Comparison of ENCODE assay signal across 8 mouse cellular contexts in genomic region chr5:72580970-72581332, GRCm38 (mm10). TPM values are rescaled to one million over a fixed set of nuclear protein-coding genes. Genes with fewer than 3 reads are reported as not detected.
DNase-seq lines count a peak whose midpoint lies in the region; ATAC-seq lines count a peak whose summit lies in the region.
"Not testable (repeated sequence)": the region's sequence is repeated elsewhere in the genome, so short reads cannot be mapped to it uniquely, and the experiment has no call there.
"Had no signal": no experiment of that assay in that cellular context is flagged by ENCODE, and none has a peak within 500 bp of the region (broad histone marks: within the 10 kb centered on the region; RNA-seq: fewer than 3 reads in every experiment).

Gene Zar1 (minus strand): TSS chr5:72581254.

- H3K4me2 ChIP-seq in forebrain, embryonic 15.5 days (replicated peaks) = peak within 1 kb of the TSS; percentile 79
- H3K4me2 ChIP-seq in hindbrain, embryonic 11.5 days (replicated peaks; ENCODE audit: low read depth, low read length) = peak within 1 kb of the TSS; percentile 83
- H3K4me2 ChIP-seq in kidney, embryonic 15.5 days = peak within 1 kb of the TSS; percentile 89
- peak within 1 kb of the TSS; percentile 64 for H3K4me2 ChIP-seq in liver, embryonic 12.5 days
- peak within 1 kb of the TSS; percentile 64 for H3K4me2 ChIP-seq in midbrain, embryonic 11.5 days

- H3K4me3 ChIP-seq in forebrain, embryonic 15.5 days = peak within 1 kb of the TSS; percentile 45
- H3K4me3 ChIP-seq in hindbrain, embryonic 11.5 days (ENCODE audit: low read depth, low read length) = peak within 1 kb of the TSS; percentile 40
- peak within 1 kb of the TSS; percentile 47 for H3K4me3 ChIP-seq in kidney, embryonic 15.5 days (replicated peaks)
- H3K4me3 ChIP-seq in liver, embryonic 12.5 days = peak within 1 kb of the TSS; percentile 40
- peak within 1 kb of the TSS; percentile 37 for H3K4me3 ChIP-seq in midbrain, embryonic 11.5 days (ENCODE audit: low read depth, low read length)

- not testable (repeated sequence) for H3K36me3 ChIP-seq in forebrain, embryonic 15.5 days; hindbrain, embryonic 11.5 days (ENCODE audit: control insufficient read depth, insufficient read depth, low read length); kidney, embryonic 15.5 days; liver, embryonic 12.5 days; midbrain, embryonic 11.5 days (ENCODE audit: control insufficient read depth, insufficient read depth, low read length)

- not testable (repeated sequence) for H3K4me1 ChIP-seq in forebrain, embryonic 15.5 days; hindbrain, embryonic 11.5 days (replicated peaks; ENCODE audit: control insufficient read depth, insufficient read depth, low read length); kidney, embryonic 15.5 days; liver, embryonic 12.5 days; midbrain, embryonic 11.5 days (ENCODE audit: control insufficient read depth, insufficient read depth, low read length)

- WGBS in forebrain, embryonic 15.5 days = 6% methylated on average over 20 of the region's 21 CpGs
- WGBS in hindbrain, embryonic 11.5 days = 11% methylated on average over 13 of the region's 21 CpGs
- 11% methylated on average over 18 of the region's 21 CpGs for WGBS in kidney, embryonic 15.5 days
- 13% methylated on average over 19 of the region's 21 CpGs for WGBS in liver, embryonic 12.5 days (ENCODE audit: insufficient replicate concordance)
- 9% methylated on average over 14 of the region's 21 CpGs for WGBS in midbrain, embryonic 11.5 days

- peak; percentile 71 for ATAC-seq in forebrain, embryonic 15.5 days (replicated peaks)
- peak; percentile 59 for ATAC-seq in hindbrain, embryonic 11.5 days (ENCODE audit: low FRiP score)
- peak; percentile 64 for ATAC-seq in kidney, embryonic 15.5 days (replicated peaks; ENCODE audit: low FRiP score)
- ATAC-seq in liver, embryonic 12.5 days = not testable (repeated sequence)
- ATAC-seq in midbrain, embryonic 11.5 days (ENCODE audit: low FRiP score) = peak; percentile 65

- not testable (repeated sequence) for H3K27me3 ChIP-seq in forebrain, embryonic 15.5 days; hindbrain, embryonic 11.5 days (ENCODE audit: control insufficient read depth, insufficient read depth, low read length); midbrain, embryonic 11.5 days (ENCODE audit: control insufficient read depth, insufficient read depth, low read length)
- H3K27me3 ChIP-seq in kidney, embryonic 15.5 days = peaks cover 46% of the 10 kb centered on the region
- peaks cover 53% of the 10 kb centered on the region for H3K27me3 ChIP-seq in liver, embryonic 12.5 days (replicated peaks)

- H3K9ac ChIP-seq in forebrain, embryonic 15.5 days (replicated peaks) = peak within 1 kb of the TSS; percentile 42
- peak within 1 kb of the TSS; percentile 37 for H3K9ac ChIP-seq in hindbrain, embryonic 11.5 days (ENCODE audit: low read depth, low read length)
- peak within 1 kb of the TSS; percentile 23; the same call in 1 of the 2 replicates for H3K9ac ChIP-seq in kidney, embryonic 15.5 days
- not testable (repeated sequence) for H3K9ac ChIP-seq in liver, embryonic 12.5 days
- peak within 1 kb of the TSS; percentile 61 for H3K9ac ChIP-seq in midbrain, embryonic 11.5 days (ENCODE audit: low read length)

- H3K27ac ChIP-seq in forebrain, embryonic 15.5 days (replicated peaks); hindbrain, embryonic 11.5 days (ENCODE audit: low read depth, low read length); kidney, embryonic 15.5 days; liver, embryonic 12.5 days; midbrain, embryonic 11.5 days (ENCODE audit: low read depth, low read length): not testable (repeated sequence)

- DNase-seq in embryo, embryonic 10.5 days (ENCODE audit: low spot score) = peak; percentile 23
- DNase-seq in hindbrain, embryonic 11.5 days (ENCODE audit: low spot score) = peak; percentile 41
- DNase-seq in midbrain, embryonic 11.5 days (ENCODE audit: low spot score, missing footprints) = peak; percentile 89
- peak; percentile 27 for DNase-seq in retina, embryonic 14.5 days (ENCODE audit: low spot score)

- not testable (repeated sequence) for H3K9me3 ChIP-seq in forebrain, embryonic 15.5 days; hindbrain, embryonic 11.5 days (ENCODE audit: control insufficient read depth, low read length); kidney, embryonic 15.5 days (replicated peaks); liver, embryonic 12.5 days (replicated peaks); midbrain, embryonic 11.5 days (ENCODE audit: control insufficient read depth, low read length)

RNA-seq across cellular contexts. Expression of gene Zar1, which starts in this region (rescaled TPM):
- 1.2 and 1.6 TPM in 2 replicates for polyA plus RNA-seq in forebrain, embryonic 15.5 days (2015; fragmentation: Nextera tagmentation; extraction: Ambion mirVana)
- polyA plus RNA-seq in hindbrain, embryonic 11.5 days (2014; fragmentation: Nextera tagmentation; extraction: Ambion mirVana) = 2.1 and 4.4 TPM in 2 replicates
- 0.39 and 0.46 TPM in 2 replicates for polyA plus RNA-seq in kidney, embryonic 15.5 days (2015; fragmentation: Nextera tagmentation; extraction: Ambion mirVana)
- polyA plus RNA-seq in liver, embryonic 12.5 days (2016; fragmentation: Nextera tagmentation; extraction: Ambion mirVana) = not detected in 2 replicates
- 1.0 and 1.6 TPM in 2 replicates for polyA plus RNA-seq in midbrain, embryonic 11.5 days (2014; fragmentation: Nextera tagmentation; extraction: Ambion mirVana)
- polyA plus RNA-seq: activated CD4-positive, CD25-positive, alpha-beta regulatory T cell, adult 4 months had no signal

Comparison
In these comparisons a context has a peak if more than half of its experiments do, and no peak if none do; other contexts are left out.
1. Peak in ATAC-seq, H3K4me3 ChIP-seq, H3K9ac ChIP-seq and H3K4me2 ChIP-seq in kidney, embryonic 15.5 days; RNA of the gene not detected or under 1 TPM.
2. DNase-seq: peak in every context shown above with its lines; median percentile 89 in midbrain, embryonic 11.5 days; 41 in hindbrain, embryonic 11.5 days; 27 in retina, embryonic 14.5 days; 23 in embryo, embryonic 10.5 days.